Mouse (Mus musculus): ENCODE results near the gene Nmi. TPM values are rescaled to one million over a fixed set of nuclear protein-coding genes. Genes with fewer than 3 reads are reported as not detected.
"Not testable (repeated sequence)": the region's sequence is repeated elsewhere in the genome, so short reads cannot be mapped to it uniquely, and the experiment has no call there.

Gene Nmi
- polyA plus RNA-seq (2015; fragmentation: Nextera tagmentation; extraction: Ambion mirVana) = 29.3 and 33.1 TPM in 2 replicates

DNA sequence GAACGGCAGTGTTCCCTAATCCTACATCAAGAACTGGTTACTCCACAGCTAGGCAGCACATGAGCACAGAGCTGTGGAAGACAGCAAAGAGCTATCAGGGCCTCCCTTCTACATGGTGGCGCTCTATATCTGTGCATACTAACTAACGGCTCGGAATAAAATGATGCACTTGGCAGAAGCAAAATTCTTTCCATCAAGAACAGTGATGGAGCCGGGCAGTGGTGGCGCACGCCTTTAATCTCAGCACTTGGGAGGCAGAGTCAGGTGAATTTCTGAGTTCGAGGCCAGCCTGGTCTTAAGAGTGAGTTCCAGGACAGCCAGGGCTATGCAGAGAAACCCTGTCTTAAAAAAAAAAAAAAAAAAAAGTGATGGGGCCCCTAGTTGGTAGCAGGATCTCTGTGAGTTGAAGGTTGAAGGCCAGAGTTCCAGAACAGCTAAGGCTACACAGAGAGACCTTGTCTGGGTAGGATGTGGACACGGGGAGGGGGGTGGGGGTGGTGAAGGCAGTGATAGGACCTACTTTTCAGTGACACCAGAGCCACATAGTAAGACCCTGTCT is at the start of gene Nmi:
TSS of gene Nmi (minus strand) at position 85 of the 559 bp plus-strand sequence.
- H3K9ac ChIP-seq (ENCODE audit: low read length) = peak within 1 kb of the TSS; percentile 86
- no peaks in the 10 kb centered on the region for H3K9me3 ChIP-seq (ENCODE audit: control insufficient read depth, low read length)
- H3K27ac ChIP-seq (ENCODE audit: low read length) = peak within 1 kb of the TSS; percentile 89
- H3K4me3 ChIP-seq (ENCODE audit: low read length) = peak within 1 kb of the TSS; percentile 82
- H3K27me3 ChIP-seq (ENCODE audit: control insufficient read depth, insufficient read depth, low read depth, low read length) = no peaks in the 10 kb centered on the region
- H3K4me1 ChIP-seq (replicated peaks; ENCODE audit: control insufficient read depth, insufficient read depth, low read length) = no peaks in the 10 kb centered on the region
- 61% methylated on average over 9 of the region's 9 CpGs for WGBS
- no peaks in the 10 kb centered on the region for H3K36me3 ChIP-seq (ENCODE audit: control insufficient read depth, insufficient read depth, low read length)
- peak; percentile 65; the same call in 1 of the 2 replicates for ATAC-seq (ENCODE audit: low read depth)
- H3K4me2 ChIP-seq (ENCODE audit: low read depth, low read length) = peak within 1 kb of the TSS; percentile 72

DNA sequence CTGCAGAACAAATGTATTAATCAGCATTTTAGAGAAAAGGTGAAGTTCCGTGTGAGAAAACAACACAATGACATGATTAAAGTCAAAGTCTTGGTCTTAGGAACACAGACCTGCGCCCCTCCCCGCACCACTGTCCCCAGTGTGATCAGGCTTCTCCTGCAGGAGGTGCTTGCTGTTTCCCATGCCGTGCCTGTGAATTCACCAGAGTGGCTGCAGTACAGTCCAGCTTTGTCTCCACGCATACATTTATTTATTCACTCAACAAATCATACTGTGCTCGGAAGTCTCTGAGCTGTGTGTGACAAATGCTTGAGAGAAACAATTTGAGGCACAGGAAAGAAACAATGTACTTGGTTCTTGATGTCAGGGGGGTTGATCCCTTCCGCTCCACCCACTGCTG is 43.1 kb upstream of the Nmi start:
- H3K9ac ChIP-seq (ENCODE audit: low read length) = no peak overlapping the region
- H3K27ac ChIP-seq (ENCODE audit: low read length) = no peak overlapping the region

GRCm38 (mm10) chr2:52013306-52013820 is 40.1 kb upstream of the Nmi start:
- Histone ChIP-seq H3K4me3 (ENCODE audit: low read length) (no peak overlapping the region), H3K27me3 (ENCODE audit: control insufficient read depth, insufficient read depth, low read depth, low read length) (no peaks in the 10 kb centered on the region), H3K4me1 (replicated peaks; ENCODE audit: control insufficient read depth, insufficient read depth, low read length) (0 out of 2 replicates have a peak, but pooled peaks cover 2% of the 10 kb centered on the region), H3K9me3 (ENCODE audit: control insufficient read depth, low read length) (no peaks in the 10 kb centered on the region), H3K9ac (ENCODE audit: low read length) (no peak overlapping the region), H3K4me2 (ENCODE audit: low read depth, low read length) (no peak overlapping the region), H3K36me3 (ENCODE audit: control insufficient read depth, insufficient read depth, low read length) (no peaks in the 10 kb centered on the region), H3K27ac (ENCODE audit: low read length) (no peak overlapping the region)
- no peak for ATAC-seq (ENCODE audit: low read depth)
- 62% methylated on average over 9 of the region's 9 CpGs for WGBS

More for the DNA sequence above, 43.1 kb upstream of the Nmi start:
- 34% methylated on average over 7 of the region's 7 CpGs for WGBS
- Histone ChIP-seq H3K27me3 (ENCODE audit: control insufficient read depth, insufficient read depth, low read depth, low read length) (no peaks in the 10 kb centered on the region), H3K9me3 (ENCODE audit: control insufficient read depth, low read length) (no peaks in the 10 kb centered on the region), H3K4me3 (ENCODE audit: low read length) (no peak overlapping the region), H3K4me1 (replicated peaks; ENCODE audit: control insufficient read depth, insufficient read depth, low read length) (0 out of 2 replicates have a peak, but pooled peaks cover 2% of the 10 kb centered on the region), H3K4me2 (ENCODE audit: low read depth, low read length) (no peak overlapping the region), H3K36me3 (ENCODE audit: control insufficient read depth, insufficient read depth, low read length) (no peaks in the 10 kb centered on the region)
- no peak for ATAC-seq (ENCODE audit: low read depth)

DNA sequence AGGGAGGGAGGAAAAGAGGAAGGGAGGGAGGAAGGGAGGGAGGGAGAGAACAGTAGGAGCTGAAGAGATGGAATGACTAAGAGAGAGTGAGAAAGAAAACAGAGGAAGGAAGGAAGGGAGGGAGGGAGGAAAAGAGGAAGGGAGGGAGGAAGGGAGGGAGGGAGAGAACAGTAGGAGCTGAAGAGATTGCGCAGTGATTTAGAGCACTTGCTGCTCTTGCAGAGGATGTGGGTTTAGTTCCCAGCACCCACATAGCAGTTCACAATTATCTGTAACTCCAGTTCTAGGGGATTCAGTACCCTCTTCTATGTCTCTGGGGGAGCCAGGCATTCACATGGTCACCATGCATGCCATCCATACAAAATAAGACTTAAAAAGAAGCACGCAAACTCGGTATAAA is 38.5 kb upstream of the Nmi start:
- H3K27ac ChIP-seq (ENCODE audit: low read length); H3K27me3 ChIP-seq (ENCODE audit: control insufficient read depth, insufficient read depth, low read depth, low read length); H3K4me1 ChIP-seq (replicated peaks; ENCODE audit: control insufficient read depth, insufficient read depth, low read length); H3K36me3 ChIP-seq (ENCODE audit: control insufficient read depth, insufficient read depth, low read length); ATAC-seq (ENCODE audit: low read depth); H3K9me3 ChIP-seq (ENCODE audit: control insufficient read depth, low read length); H3K4me3 ChIP-seq (ENCODE audit: low read length); H3K9ac ChIP-seq (ENCODE audit: low read length); H3K4me2 ChIP-seq (ENCODE audit: low read depth, low read length): not testable (repeated sequence)
- 85% methylated on average over 3 of the region's 3 CpGs for WGBS

DNA sequence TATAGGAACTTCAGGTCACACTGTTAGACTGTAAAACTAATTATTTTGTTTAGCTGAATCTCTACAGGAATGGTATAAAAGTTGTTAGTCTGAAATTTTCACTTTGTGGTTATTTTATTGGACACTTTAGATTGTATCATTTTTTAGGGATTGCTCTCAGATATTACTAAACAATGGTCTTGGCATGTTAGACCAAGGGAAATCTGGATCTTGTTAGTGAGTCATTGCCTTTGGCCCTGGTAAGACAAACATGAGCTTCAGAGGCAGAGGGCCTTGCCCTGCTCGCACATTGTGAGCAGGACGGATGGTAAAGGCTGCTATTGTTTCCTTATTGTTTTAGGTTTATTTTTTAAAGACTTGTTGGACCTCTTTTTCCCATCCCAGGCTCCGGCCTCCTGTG is 33.1 kb upstream of the Nmi start:
- H3K9me3 ChIP-seq (ENCODE audit: control insufficient read depth, low read length) = no peaks in the 10 kb centered on the region
- no peaks in the 10 kb centered on the region for H3K27me3 ChIP-seq (ENCODE audit: control insufficient read depth, insufficient read depth, low read depth, low read length)
- H3K4me3 ChIP-seq (ENCODE audit: low read length) = no peak overlapping the region
- H3K4me1 ChIP-seq (replicated peaks; ENCODE audit: control insufficient read depth, insufficient read depth, low read length) = no peaks in the 10 kb centered on the region
- no peak for ATAC-seq (ENCODE audit: low read depth)
- no peaks in the 10 kb centered on the region for H3K36me3 ChIP-seq (ENCODE audit: control insufficient read depth, insufficient read depth, low read length)
- H3K4me2 ChIP-seq (ENCODE audit: low read depth, low read length) = no peak overlapping the region
- no peak overlapping the region for H3K27ac ChIP-seq (ENCODE audit: low read length)
- 55% methylated on average over 3 of the region's 3 CpGs for WGBS
- H3K9ac ChIP-seq (ENCODE audit: low read length) = no peak overlapping the region

DNA sequence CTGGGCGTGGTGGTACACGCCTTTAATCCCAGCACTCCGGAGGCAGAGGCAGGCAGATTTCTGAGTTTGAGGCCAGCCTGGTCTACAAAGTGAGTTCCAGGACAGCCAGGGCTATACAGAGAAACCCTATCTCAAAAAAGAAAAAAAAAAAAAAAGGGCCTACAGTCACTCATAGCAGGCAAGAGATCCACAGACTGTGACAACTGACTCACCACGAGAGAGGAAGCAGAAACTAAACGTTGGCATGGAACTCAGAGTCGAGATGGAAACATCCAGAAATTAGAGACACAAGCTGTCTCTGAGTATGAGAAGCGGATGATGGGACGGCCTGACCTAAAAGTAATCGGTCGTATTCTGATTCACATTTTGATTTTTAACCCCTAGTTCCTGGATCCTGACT is 29.0 kb upstream of the Nmi start:
- ATAC-seq (ENCODE audit: low read depth); H3K9ac ChIP-seq (ENCODE audit: low read length); H3K4me1 ChIP-seq (replicated peaks; ENCODE audit: control insufficient read depth, insufficient read depth, low read length); H3K36me3 ChIP-seq (ENCODE audit: control insufficient read depth, insufficient read depth, low read length); H3K27me3 ChIP-seq (ENCODE audit: control insufficient read depth, insufficient read depth, low read depth, low read length); H3K4me2 ChIP-seq (ENCODE audit: low read depth, low read length); H3K4me3 ChIP-seq (ENCODE audit: low read length); H3K27ac ChIP-seq (ENCODE audit: low read length); H3K9me3 ChIP-seq (ENCODE audit: control insufficient read depth, low read length): not testable (repeated sequence)
- WGBS = 88% methylated on average over 10 of the region's 10 CpGs

GRCm38 (mm10) chr2:52001521-52001920 is 28.2 kb upstream of the Nmi start:
- Histone ChIP-seq H3K9me3 (ENCODE audit: control insufficient read depth, low read length) (no peaks in the 10 kb centered on the region), H3K4me3 (ENCODE audit: low read length) (no peak overlapping the region), H3K4me1 (replicated peaks; ENCODE audit: control insufficient read depth, insufficient read depth, low read length) (no peaks in the 10 kb centered on the region), H3K27me3 (ENCODE audit: control insufficient read depth, insufficient read depth, low read depth, low read length) (no peaks in the 10 kb centered on the region), H3K9ac (ENCODE audit: low read length) (no peak overlapping the region), H3K4me2 (ENCODE audit: low read depth, low read length) (no peak overlapping the region), H3K27ac (ENCODE audit: low read length) (no peak overlapping the region), H3K36me3 (ENCODE audit: control insufficient read depth, insufficient read depth, low read length) (no peaks in the 10 kb centered on the region)
- no peak for ATAC-seq (ENCODE audit: low read depth)
- WGBS = 80% methylated on average over 8 of the region's 8 CpGs

DNA sequence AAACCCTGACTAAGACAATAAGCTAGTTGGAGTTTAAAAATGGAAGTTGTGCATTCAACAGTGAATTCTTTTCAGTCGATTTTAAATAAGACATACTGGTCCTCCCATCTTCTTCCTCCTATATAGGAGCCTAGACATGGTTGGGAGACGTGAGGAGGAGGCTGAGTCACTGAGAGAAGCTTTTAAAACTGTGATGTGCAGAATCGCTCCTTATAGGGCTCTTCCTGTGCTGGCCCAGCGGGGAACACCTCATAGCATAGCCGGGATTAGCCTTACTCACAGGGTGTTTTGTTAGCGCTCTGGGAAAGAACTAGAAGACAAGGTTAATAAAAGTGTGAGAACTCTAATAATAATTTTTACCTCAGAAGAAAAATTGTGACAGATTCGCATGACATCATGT is 26.7 kb upstream of the Nmi start:
- no peak overlapping the region for H3K9ac ChIP-seq (ENCODE audit: low read length)
- WGBS = 62% methylated on average over 7 of the region's 7 CpGs
- H3K4me2 ChIP-seq (ENCODE audit: low read depth, low read length) = no peak overlapping the region
- no peaks in the 10 kb centered on the region for H3K36me3 ChIP-seq (ENCODE audit: control insufficient read depth, insufficient read depth, low read length)
- H3K4me1 ChIP-seq (replicated peaks; ENCODE audit: control insufficient read depth, insufficient read depth, low read length) = no peaks in the 10 kb centered on the region
- H3K27me3 ChIP-seq (ENCODE audit: control insufficient read depth, insufficient read depth, low read depth, low read length) = no peaks in the 10 kb centered on the region
- no peak overlapping the region for H3K4me3 ChIP-seq (ENCODE audit: low read length)
- no peaks in the 10 kb centered on the region for H3K9me3 ChIP-seq (ENCODE audit: control insufficient read depth, low read length)
- H3K27ac ChIP-seq (ENCODE audit: low read length) = no peak overlapping the region
- no peak for ATAC-seq (ENCODE audit: low read depth)

DNA sequence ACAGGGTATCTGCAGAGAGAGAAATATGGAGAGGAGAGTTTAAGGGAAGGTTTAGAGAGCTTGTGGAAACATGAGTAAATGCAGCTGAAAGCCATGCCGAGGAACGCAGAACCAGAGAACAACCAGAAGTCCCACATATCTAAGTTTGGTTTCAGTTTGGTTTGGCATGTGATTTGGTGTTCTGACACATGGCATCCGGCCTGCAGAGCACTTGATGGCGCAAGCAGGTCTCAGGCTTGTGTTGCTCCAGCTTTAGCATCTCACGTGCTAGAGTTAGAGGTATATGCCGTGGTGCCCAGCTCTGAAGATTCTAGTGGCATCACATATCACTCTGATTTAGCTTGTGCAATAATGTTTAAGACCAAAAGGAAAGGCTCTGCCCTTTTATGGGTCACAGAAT is 18.2 kb upstream of the Nmi start:
- Histone ChIP-seq H3K27ac (ENCODE audit: low read length) (no peak overlapping the region), H3K27me3 (ENCODE audit: control insufficient read depth, insufficient read depth, low read depth, low read length) (no peaks in the 10 kb centered on the region), H3K4me1 (replicated peaks; ENCODE audit: control insufficient read depth, insufficient read depth, low read length) (peaks cover 3% of the 10 kb centered on the region; the same call in 1 of the 2 replicates), H3K9me3 (ENCODE audit: control insufficient read depth, low read length) (no peaks in the 10 kb centered on the region), H3K4me2 (ENCODE audit: low read depth, low read length) (no peak overlapping the region), H3K4me3 (ENCODE audit: low read length) (no peak overlapping the region), H3K9ac (ENCODE audit: low read length) (no peak overlapping the region), H3K36me3 (ENCODE audit: control insufficient read depth, insufficient read depth, low read length) (no peaks in the 10 kb centered on the region)
- WGBS = 89% methylated on average over 6 of the region's 6 CpGs
- ATAC-seq (ENCODE audit: low read depth) = no peak

All from lung, embryonic 16.5 days (tissue).